Mouse (Mus musculus): Measurements from ENCODE around the gene Dact3. TPM values are rescaled to one million over a fixed set of nuclear protein-coding genes. Genes with fewer than 3 reads are reported as not detected.

Dact3 gene
- polyA plus RNA-seq, 1 experiment = 1.7 TPM

DNA sequence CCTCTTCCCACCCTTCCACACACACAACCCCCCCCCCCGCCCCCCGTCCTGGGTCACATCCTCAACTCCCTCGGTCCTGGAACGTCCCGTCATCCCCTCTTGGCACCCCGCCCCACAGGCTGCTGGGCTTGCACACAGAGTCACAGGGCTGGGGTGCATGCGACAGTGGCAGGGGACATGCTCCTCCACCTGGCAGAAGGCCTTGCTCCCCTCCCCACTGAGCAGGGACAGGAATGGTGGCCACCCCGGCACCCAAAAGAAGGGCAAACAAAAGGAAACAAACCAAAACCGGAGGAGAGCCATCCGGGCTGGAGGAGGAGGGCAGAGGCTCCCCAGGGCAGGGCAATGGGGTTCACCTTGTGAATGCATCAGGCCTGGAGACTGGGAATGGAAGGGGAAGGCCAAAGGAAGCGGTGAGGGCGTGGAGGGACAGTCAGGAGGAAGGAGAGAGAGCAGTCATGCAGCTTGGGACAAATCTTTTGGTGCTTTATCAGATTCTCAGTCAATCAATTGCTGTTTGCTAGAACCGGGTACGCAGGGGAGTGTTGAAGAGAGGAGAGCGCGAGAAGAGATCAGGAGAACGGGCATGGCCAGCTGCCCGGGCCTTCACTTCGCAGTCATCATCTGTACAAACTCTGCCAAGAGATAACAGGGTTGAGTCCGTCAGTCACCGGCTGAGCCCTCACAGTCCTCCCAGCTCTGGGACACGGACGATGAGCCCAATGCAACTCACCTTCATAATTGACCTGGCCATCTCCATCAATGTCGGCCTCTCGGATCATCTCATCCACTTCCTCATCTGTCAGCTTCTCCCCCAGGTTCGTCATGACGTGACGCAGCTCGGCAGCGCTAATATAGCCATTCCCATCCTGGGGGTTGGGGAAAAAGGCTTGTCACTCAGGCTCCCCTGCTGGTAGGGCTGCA lies 41.5 kb downstream of the Dact3 start:
- Histone ChIP-seq H3K4me3 (replicated peaks; ENCODE audit: control insufficient read depth, low read depth, low read length) (no peak overlapping the region), H3K27ac (ENCODE audit: control insufficient read depth, insufficient read depth, low read depth, low read length, poor library complexity) (no peak overlapping the region), H3K4me1 (ENCODE audit: control insufficient read depth, insufficient read depth, low read length) (peaks cover 4% of the 10 kb centered on the region)
- WGBS = 76% methylated on average over 30 of the region's 30 CpGs
- TF ChIP-seq POLR2A (IDR thresholded peaks at IDR 0.05; ENCODE audit: borderline replicate concordance, control insufficient read depth, low read depth, low read length) (no peak), CTCF (IDR thresholded peaks at IDR 0.05; ENCODE audit: control insufficient read depth, insufficient read depth, low read length) (no peak)

DNA sequence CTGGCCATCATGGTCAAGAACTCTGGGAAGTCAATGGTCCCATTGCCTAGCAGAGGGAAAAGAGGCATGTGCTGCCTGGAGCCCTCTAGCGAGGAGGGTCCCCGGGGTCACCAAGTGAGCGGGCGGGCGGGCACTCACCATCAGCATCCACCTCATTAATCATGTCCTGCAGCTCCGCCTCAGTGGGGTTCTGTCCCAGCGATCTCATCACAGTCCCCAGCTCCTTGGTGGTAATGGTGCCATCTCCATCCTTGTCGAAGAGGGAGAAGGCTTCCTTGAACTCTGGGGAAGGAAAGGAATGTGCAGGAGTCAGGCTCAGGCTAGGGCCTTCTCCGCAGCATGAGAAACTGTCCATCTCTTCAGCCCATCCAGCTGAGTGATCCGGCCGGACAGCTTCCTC lies 42.3 kb downstream of the Dact3 start:
- no peak overlapping the region for H3K4me3 ChIP-seq (replicated peaks; ENCODE audit: control insufficient read depth, low read depth, low read length)
- H3K27ac ChIP-seq (ENCODE audit: control insufficient read depth, insufficient read depth, low read depth, low read length, poor library complexity) = no peak overlapping the region
- 93% methylated on average over 11 of the region's 11 CpGs for WGBS
- H3K4me1 ChIP-seq (ENCODE audit: control insufficient read depth, insufficient read depth, low read length) = peaks cover 4% of the 10 kb centered on the region
- TF ChIP-seq POLR2A (IDR thresholded peaks at IDR 0.05; ENCODE audit: borderline replicate concordance, control insufficient read depth, low read depth, low read length) (no peak), CTCF (IDR thresholded peaks at IDR 0.05; ENCODE audit: control insufficient read depth, insufficient read depth, low read length) (no peak)

DNA sequence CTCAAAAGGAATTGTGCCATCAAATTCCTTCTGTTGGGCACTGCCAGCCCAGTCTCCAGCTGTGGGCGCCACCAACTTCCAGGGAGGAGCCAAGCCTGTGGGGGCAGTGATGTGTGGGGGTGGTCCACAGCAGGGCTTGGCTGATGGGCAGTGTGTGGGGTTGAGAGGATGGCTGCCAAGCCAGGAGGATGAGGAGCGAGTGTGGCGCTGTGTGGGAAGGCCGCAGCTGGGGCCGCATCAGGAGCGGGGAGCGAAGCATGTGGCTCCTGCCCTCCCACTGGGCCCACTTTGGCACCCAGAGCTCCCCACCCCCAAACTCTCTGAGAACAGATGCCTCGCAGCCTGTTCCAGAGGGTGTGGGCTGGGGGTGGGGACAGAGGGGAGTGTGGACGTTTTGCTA lies 42.9 kb downstream of the Dact3 start:
- WGBS = 92% methylated on average over 9 of the region's 9 CpGs
- no peak overlapping the region for H3K4me3 ChIP-seq (replicated peaks; ENCODE audit: control insufficient read depth, low read depth, low read length)
- peaks cover 7% of the 10 kb centered on the region for H3K4me1 ChIP-seq (ENCODE audit: control insufficient read depth, insufficient read depth, low read length)

DNA sequence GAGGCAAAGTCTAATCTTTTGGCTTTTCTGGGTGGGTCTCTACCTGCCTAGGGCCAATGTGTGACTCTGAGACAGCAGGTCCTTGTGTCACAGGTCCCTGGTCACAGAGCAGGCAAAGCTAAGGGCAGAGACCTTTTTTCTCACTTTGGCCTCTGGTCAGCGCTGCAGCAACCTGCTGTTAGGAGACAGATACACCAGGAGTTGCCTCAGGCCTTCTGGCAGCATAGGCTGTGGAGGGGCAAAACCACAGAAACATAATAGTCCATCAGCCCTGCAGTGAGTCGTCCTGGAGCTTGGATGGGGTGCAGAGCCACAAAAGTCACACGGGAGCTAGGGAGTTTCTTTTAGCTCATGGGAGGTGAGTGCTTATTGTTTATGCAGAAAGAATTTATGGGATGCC lies 43.6 kb downstream of the Dact3 start:
- WGBS = 79% methylated on average over 3 of the region's 3 CpGs
- no peak for TF ChIP-seq CTCF (IDR thresholded peaks at IDR 0.05; ENCODE audit: control insufficient read depth, insufficient read depth, low read length)
- no peak for TF ChIP-seq POLR2A (IDR thresholded peaks at IDR 0.05; ENCODE audit: borderline replicate concordance, control insufficient read depth, low read depth, low read length)
- H3K4me1 ChIP-seq (ENCODE audit: control insufficient read depth, insufficient read depth, low read length) = peaks cover 7% of the 10 kb centered on the region
- no peak overlapping the region for H3K27ac ChIP-seq (ENCODE audit: control insufficient read depth, insufficient read depth, low read depth, low read length, poor library complexity)
- H3K4me3 ChIP-seq (replicated peaks; ENCODE audit: control insufficient read depth, low read depth, low read length) = no peak overlapping the region

More for the DNA sequence above, 42.9 kb downstream of the Dact3 start:
- H3K27ac ChIP-seq (ENCODE audit: control insufficient read depth, insufficient read depth, low read depth, low read length, poor library complexity) = no peak overlapping the region
- TF ChIP-seq CTCF (IDR thresholded peaks at IDR 0.05; ENCODE audit: control insufficient read depth, insufficient read depth, low read length) (no peak), POLR2A (IDR thresholded peaks at IDR 0.05; ENCODE audit: borderline replicate concordance, control insufficient read depth, low read depth, low read length) (no peak)

DNA sequence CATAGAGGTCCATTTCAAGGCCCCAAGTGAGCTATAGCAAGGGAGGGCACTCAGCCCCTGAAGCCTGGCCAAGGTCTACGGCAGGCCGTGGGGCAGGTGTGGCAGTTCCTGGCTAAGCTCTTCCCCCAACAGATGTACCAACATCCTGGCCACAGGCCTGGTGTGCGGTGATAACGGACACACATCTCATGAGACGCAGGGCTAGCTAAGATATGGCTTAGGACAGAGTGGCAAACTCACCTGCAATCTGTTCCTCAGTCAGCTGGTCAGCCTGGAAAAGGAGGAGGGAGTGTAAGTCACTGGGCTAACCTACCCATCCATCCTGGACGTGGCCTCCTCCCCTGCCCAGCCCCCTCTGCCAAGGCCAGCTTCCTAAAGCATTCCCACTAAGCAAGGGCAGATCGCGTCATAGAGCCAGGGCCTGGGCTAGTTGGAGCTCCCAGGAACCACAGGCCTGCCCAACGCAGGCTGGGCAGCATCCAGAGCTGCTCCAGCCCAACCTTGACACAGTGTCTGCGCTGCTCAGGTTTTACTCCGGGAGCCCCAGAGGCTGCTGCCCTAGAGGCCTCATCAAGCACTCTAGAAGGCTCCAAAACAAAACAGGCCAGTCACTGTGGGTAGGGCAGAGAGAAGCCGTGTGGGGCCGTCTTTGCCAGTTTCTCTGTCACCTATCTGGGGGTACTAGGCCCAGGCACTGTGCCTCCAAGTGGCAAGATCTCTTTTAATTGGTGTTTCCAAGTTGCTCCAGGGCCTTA lies 44.5 kb downstream of the Dact3 start:
- no peak for TF ChIP-seq POLR2A (IDR thresholded peaks at IDR 0.05; ENCODE audit: borderline replicate concordance, control insufficient read depth, low read depth, low read length)
- TF ChIP-seq CTCF (IDR thresholded peaks at IDR 0.05; ENCODE audit: control insufficient read depth, insufficient read depth, low read length) = no peak
- Histone ChIP-seq H3K4me1 (ENCODE audit: control insufficient read depth, insufficient read depth, low read length) (peaks cover 7% of the 10 kb centered on the region), H3K27ac (ENCODE audit: control insufficient read depth, insufficient read depth, low read depth, low read length, poor library complexity) (no peak overlapping the region; the same call in 1 of the 2 replicates), H3K4me3 (replicated peaks; ENCODE audit: control insufficient read depth, low read depth, low read length) (no peak overlapping the region)
- WGBS = 49% methylated on average over 13 of the region's 13 CpGs

DNA sequence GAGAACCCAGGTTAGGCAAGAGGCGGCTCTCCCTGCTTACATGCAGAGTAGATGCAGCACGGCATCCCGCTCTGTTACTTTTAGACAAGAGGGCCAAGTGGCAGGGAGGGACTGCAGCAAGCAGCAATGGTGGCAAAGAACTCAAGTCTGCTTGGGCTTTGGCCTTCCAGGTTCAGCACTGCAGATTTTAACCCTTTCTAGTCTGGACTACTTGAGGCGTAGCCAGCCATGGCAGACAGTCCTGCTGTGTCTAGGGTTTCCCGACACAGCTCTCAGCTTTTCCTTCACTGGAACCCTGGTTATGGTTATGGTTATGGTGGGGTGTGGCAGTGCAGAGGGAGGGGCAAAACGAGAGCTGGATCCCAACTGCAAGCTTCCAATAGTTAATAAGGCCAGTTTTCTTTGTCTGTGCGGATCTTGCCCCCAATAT lies 45.0 kb downstream of the Dact3 start:
- 86% methylated on average over 7 of the region's 7 CpGs for WGBS
- no peak overlapping the region for H3K4me3 ChIP-seq (replicated peaks; ENCODE audit: control insufficient read depth, low read depth, low read length)
- H3K4me1 ChIP-seq (ENCODE audit: control insufficient read depth, insufficient read depth, low read length) = peaks cover 7% of the 10 kb centered on the region
- TF ChIP-seq POLR2A (IDR thresholded peaks at IDR 0.05; ENCODE audit: borderline replicate concordance, control insufficient read depth, low read depth, low read length) (no peak), CTCF (IDR thresholded peaks at IDR 0.05; ENCODE audit: control insufficient read depth, insufficient read depth, low read length) (no peak)
- H3K27ac ChIP-seq (ENCODE audit: control insufficient read depth, insufficient read depth, low read depth, low read length, poor library complexity) = no peak overlapping the region

DNA sequence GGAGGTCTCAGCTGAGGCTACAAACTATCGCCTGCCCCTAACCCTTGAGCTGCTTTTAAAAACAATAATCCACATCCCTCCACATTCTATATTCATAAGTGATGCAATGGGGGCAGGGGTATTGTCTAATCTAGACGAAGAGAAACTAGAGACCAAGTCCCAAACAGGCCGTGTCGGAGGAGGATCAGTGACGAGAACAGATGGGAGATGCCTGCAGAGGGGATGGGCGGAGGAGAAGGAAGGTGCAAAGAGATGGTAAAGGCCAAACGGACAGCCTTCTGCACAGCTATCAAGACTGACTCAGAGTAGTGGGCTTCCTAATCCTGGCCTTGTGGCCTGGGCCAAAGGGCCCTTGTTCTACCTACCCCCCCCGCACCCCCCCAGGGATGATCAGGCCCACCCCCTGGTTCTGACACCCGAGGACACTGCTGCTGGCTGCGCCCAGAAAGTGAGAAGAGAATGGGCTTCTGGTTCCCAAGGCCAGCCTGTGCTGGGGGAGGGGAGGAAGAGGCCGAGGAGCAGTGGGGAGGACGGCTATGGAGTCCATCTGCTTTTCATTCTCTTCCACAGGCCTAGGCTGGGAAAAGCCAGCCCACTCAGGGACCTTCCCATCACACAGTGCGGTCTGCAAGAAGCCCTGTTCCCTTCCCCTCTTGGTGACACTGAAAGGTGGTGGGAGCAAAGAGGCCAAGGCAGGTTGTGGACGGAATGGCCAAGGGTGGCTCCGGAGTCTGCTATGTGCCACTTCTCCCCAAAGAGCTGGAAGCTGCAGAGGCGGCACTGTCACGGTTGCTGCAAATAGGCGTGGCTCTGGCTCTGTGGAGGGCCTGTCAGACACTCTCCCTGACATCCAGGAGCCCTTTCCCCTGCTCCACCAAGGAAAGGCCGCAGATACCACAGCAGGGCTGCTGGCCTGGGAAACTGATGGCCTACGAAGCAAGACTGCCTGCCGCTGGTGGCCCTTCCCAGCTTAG lies 46.0 kb downstream of the Dact3 start:
- 81% methylated on average over 21 of the region's 21 CpGs for WGBS
- Histone ChIP-seq H3K4me3 (replicated peaks; ENCODE audit: control insufficient read depth, low read depth, low read length) (no peak overlapping the region), H3K4me1 (ENCODE audit: control insufficient read depth, insufficient read depth, low read length) (peaks cover 7% of the 10 kb centered on the region), H3K27ac (ENCODE audit: control insufficient read depth, insufficient read depth, low read depth, low read length, poor library complexity) (no peak overlapping the region)
- no peak for TF ChIP-seq CTCF (IDR thresholded peaks at IDR 0.05; ENCODE audit: control insufficient read depth, insufficient read depth, low read length)
- TF ChIP-seq POLR2A (IDR thresholded peaks at IDR 0.05; ENCODE audit: borderline replicate concordance, control insufficient read depth, low read depth, low read length) = no peak

Measured in bone marrow, adult 2 months (tissue).